Mouse (Mus musculus): Measurements from ENCODE around the gene Sema6d.

GRCm38 (mm10) chr2:124189271-124189670 lies 99.5 kb downstream of the Sema6d start:
- TF ChIP-seq CTCF (IDR thresholded peaks at IDR 0.05; ENCODE audit: low read depth, low read length) (no peak), POLR2A (IDR thresholded peaks at IDR 0.05; ENCODE audit: borderline replicate concordance, low read depth, low read length) (no peak)
